ENCODE assay signal across 8 mouse cellular contexts in the genomic region with DNA sequence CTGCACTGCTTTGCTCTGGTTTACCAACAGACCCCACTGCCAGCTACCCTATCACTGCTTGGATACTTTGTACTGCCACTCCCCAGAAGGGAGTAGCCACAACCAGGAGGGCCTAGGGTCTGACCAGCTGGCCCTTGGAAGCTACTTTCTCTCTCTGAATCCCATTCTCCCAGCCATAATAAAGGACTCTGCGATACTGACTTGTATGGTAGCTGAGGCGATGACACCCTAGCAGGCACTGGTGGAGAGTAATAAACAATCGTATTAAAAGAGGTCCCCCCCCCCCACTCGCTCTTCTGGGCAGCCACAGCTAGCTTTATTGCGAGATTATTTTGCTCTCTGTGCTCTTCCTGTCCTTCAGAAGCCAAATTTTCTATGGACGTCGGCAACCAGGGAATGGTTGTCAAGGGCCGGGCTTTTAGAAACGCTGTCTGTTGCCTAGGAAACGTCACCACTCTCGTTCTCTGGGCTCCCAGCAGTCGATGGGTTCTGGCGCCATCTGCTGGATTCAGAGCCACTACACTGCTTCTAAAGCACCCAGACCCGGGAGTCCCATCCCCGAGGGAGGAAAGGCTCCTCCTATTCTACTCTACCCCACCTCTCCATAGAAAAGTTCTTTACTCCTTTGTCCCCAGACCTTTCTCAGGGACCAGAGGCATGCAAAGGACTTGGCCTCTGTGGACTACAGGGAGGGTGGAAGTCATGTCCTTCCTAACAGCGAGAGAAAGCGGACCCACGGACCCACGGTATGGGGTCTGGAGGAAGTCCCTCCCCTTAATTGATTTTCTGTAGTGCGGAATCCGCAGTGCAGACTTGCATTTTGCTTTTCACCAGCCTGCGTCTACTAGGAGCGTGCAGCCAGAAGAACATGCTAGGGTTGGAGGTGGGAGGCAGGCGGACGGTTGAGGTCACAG. TPM values are rescaled to one million over a fixed set of nuclear protein-coding genes. Genes with fewer than 3 reads are reported as not detected.
DNase-seq lines count a peak whose midpoint lies in the region; ATAC-seq and TF ChIP-seq lines count a peak whose summit lies in the region.

No protein-coding gene starts in this region.

- no peak for TF ChIP-seq POLR2A in small intestine, adult 2 months (IDR thresholded peaks at IDR 0.05; ENCODE audit: low read depth, low read length)

- H3K4me1 ChIP-seq in limb, embryonic 10.5 days, result peaks cover 36% of the 10 kb centered on the region
- peaks cover 20% of the 10 kb centered on the region for H3K4me1 ChIP-seq in midbrain, embryonic 13.5 days (replicated peaks)
- no peaks in the 10 kb centered on the region for H3K4me1 ChIP-seq in small intestine, adult 2 months (ENCODE audit: control insufficient read depth, insufficient read depth, insufficient read length, low read length)

- H3K9me3 ChIP-seq in limb, embryonic 10.5 days (replicated peaks), result no peaks in the 10 kb centered on the region
- H3K9me3 ChIP-seq in midbrain, embryonic 13.5 days, result no peaks in the 10 kb centered on the region

- H3K27ac ChIP-seq in limb, embryonic 10.5 days, result peak overlapping the region; percentile 39; the same call in 1 of the 2 replicates
- peak overlapping the region; percentile 47; the same call in 1 of the 2 replicates for H3K27ac ChIP-seq in midbrain, embryonic 13.5 days
- no peak overlapping the region for H3K27ac ChIP-seq in small intestine, adult 2 months (ENCODE audit: insufficient read depth, low read depth, low read length)

- peak overlapping the region; percentile 54; the same call in 1 of the 2 replicates for H3K9ac ChIP-seq in midbrain, embryonic 13.5 days (replicated peaks)

- DNase-seq in adrenal gland, adult 2 months, result peak; percentile 90
- DNase-seq in embryo, embryonic 9.5 days (ENCODE audit: extremely low spot score), result peak; percentile 89
- DNase-seq in heart, adult 18-20 months, result peak; percentile 92 to 95
- DNase-seq in kidney, adult 18-20 months, result peak; percentile 91
- peak; percentile 93 for DNase-seq in limb, embryonic 10.5 days (ENCODE audit: low spot score)

- peak overlapping the region; percentile 60 for H3K4me2 ChIP-seq in midbrain, embryonic 13.5 days (replicated peaks)

- 16% methylated on average over 25 of the region's 25 CpGs for WGBS in limb, embryonic 10.5 days
- 10% methylated on average over 25 of the region's 25 CpGs for WGBS in midbrain, embryonic 13.5 days
- 17% methylated on average over 25 of the region's 25 CpGs for WGBS in small intestine, adult 2 months

- TF ChIP-seq CTCF in small intestine, adult 2 months (IDR thresholded peaks at IDR 0.05; ENCODE audit: extremely low read depth, insufficient read length, insufficient replicate concordance, low read depth, low read length), result peak; percentile 88; the same call in 1 of the 2 replicates

- ATAC-seq in midbrain, embryonic 13.5 days, result peak; percentile 84
- ATAC-seq in erythroblast, adult 5-6 weeks (replicated peaks; ENCODE audit: low FRiP score, poor library complexity, severe bottlenecking), result no peak

- peaks cover 32% of the 10 kb centered on the region for H3K36me3 ChIP-seq in limb, embryonic 10.5 days
- H3K36me3 ChIP-seq in midbrain, embryonic 13.5 days, result peaks cover 30% of the 10 kb centered on the region
- no peaks in the 10 kb centered on the region for H3K36me3 ChIP-seq in small intestine, adult 2 months (ENCODE audit: control insufficient read depth, insufficient read depth, low read length)

- peak overlapping the region; percentile 44 for H3K4me3 ChIP-seq in limb, embryonic 10.5 days
- H3K4me3 ChIP-seq in midbrain, embryonic 13.5 days (replicated peaks), result peak overlapping the region; percentile 38
- 0 out of 2 replicates have a peak overlapping the region, but pooled peaks have one; percentile 6 for H3K4me3 ChIP-seq in small intestine, adult 2 months (ENCODE audit: low read depth, low read length)

- peaks cover 27% of the 10 kb centered on the region; the same call in 1 of the 2 replicates for H3K27me3 ChIP-seq in limb, embryonic 10.5 days (ENCODE audit: low read depth, poor library complexity, severe bottlenecking)
- H3K27me3 ChIP-seq in midbrain, embryonic 13.5 days, result peaks cover 20% of the 10 kb centered on the region; the same call in 1 of the 2 replicates
- H3K27me3 ChIP-seq in small intestine, adult 2 months (ENCODE audit: control insufficient read depth, insufficient read depth, low read length), result no peaks in the 10 kb centered on the region; the same call in 1 of the 2 replicates

RNA-seq across cellular contexts. Expression of a gene that starts 17.6 kb away (rescaled TPM):
- 10 to 100 TPM; 58.3 to 86.4 TPM for total RNA-seq in adrenal gland, adult 2 months (2021)
- 94.4 and 102 TPM in 2 replicates for polyA plus RNA-seq in adrenal gland, adult 2 months (2012; rRNA removed)
- total RNA-seq in heart, adult 18-20 months (2021), result 10 to 100 TPM; 18.8 to 19.6 TPM
- 56.7 and 66.9 TPM in 2 replicates for polyA plus RNA-seq in limb, embryonic 10.5 days (2016; fragmentation: Nextera tagmentation; extraction: Ambion mirVana)
- polyA plus RNA-seq in midbrain, embryonic 13.5 days (2015; fragmentation: Nextera tagmentation; extraction: Ambion mirVana), result 43.5 and 51.8 TPM in 2 replicates
- 15.0 and 15.6 TPM in 2 replicates for polyA plus RNA-seq in small intestine, adult 2 months (2012; rRNA removed)
- total RNA-seq in erythroblast, adult 5-6 weeks (2015; ENCODE audit: low replicate concordance), result 9.6 and 12.3 TPM in 2 replicates
- total RNA-seq in erythroblast, adult 5-6 weeks (2017; ENCODE audit: low replicate concordance), result 11.2 and 34.7 TPM in 2 replicates

RNA-seq across cellular contexts. Expression of a gene that starts 19.2 kb away (rescaled TPM):
- total RNA-seq in adrenal gland, adult 2 months (2021), result 1 to 10 TPM; 2.2 to 5.0 TPM
- polyA plus RNA-seq in adrenal gland, adult 2 months (2012; rRNA removed), result 6.1 and 8.8 TPM in 2 replicates
- 1 to 10 TPM; 1.3 to 1.7 TPM for total RNA-seq in heart, adult 18-20 months (2021)
- 2.0 and 3.7 TPM in 2 replicates for polyA plus RNA-seq in limb, embryonic 10.5 days (2016; fragmentation: Nextera tagmentation; extraction: Ambion mirVana)
- polyA plus RNA-seq in midbrain, embryonic 13.5 days (2015; fragmentation: Nextera tagmentation; extraction: Ambion mirVana), result 2.7 and 3.6 TPM in 2 replicates
- polyA plus RNA-seq in small intestine, adult 2 months (2012; rRNA removed), result 0.17 and 0.22 TPM in 2 replicates
- total RNA-seq in erythroblast, adult 5-6 weeks (2015; ENCODE audit: low replicate concordance), result not detected in 2 replicates
- total RNA-seq in erythroblast, adult 5-6 weeks (2017; ENCODE audit: low replicate concordance), result not detected in 2 replicates

RNA-seq across cellular contexts. Expression of a gene that starts 33.8 kb away (rescaled TPM):
- total RNA-seq in adrenal gland, adult 2 months (2021), result 10 to 100 TPM; 25.9 to 33.6 TPM
- 2.3 and 2.4 TPM in 2 replicates for polyA plus RNA-seq in adrenal gland, adult 2 months (2012; rRNA removed)
- 10 to 100 TPM; 16.2 to 19.5 TPM for total RNA-seq in heart, adult 18-20 months (2021)
- 51.1 and 52.9 TPM in 2 replicates for polyA plus RNA-seq in limb, embryonic 10.5 days (2016; fragmentation: Nextera tagmentation; extraction: Ambion mirVana)
- 47.2 and 48.5 TPM in 2 replicates for polyA plus RNA-seq in midbrain, embryonic 13.5 days (2015; fragmentation: Nextera tagmentation; extraction: Ambion mirVana)
- 0.90 and 1.2 TPM in 2 replicates for polyA plus RNA-seq in small intestine, adult 2 months (2012; rRNA removed)
- 9.0 and 18.8 TPM in 2 replicates for total RNA-seq in erythroblast, adult 5-6 weeks (2015; ENCODE audit: low replicate concordance)
- 8.7 and 13.4 TPM in 2 replicates for total RNA-seq in erythroblast, adult 5-6 weeks (2017; ENCODE audit: low replicate concordance)

Comparison
In these comparisons a context has a peak if more than half of its experiments do, and no peak if none do; other contexts are left out.
1. RNA of a gene that starts 33.8 kb away (polyA plus RNA-seq): 51.1 to 52.9 TPM in limb, embryonic 10.5 days and 47.2 to 48.5 TPM in midbrain, embryonic 13.5 days; 2.3 to 2.4 TPM in adrenal gland, adult 2 months and 0.90 to 1.2 TPM in small intestine, adult 2 months; every median in the first group is over 10 times any median in the second.
2. Peak in every context shown above with its lines, with median percentiles within 50 percentile points of each other: DNase-seq and H3K4me3 ChIP-seq.